Mouse (Mus musculus) erythroblast, embryonic 14.5 days (primary cell): ENCODE data around the gene Rbm20.

Experiments
- GATA1 ChIP-seq: IDR thresholded peaks from 2 replicates; pipeline ENCODE4 v1.6.1; 2012; ENCODE audit warnings: low read length, inconsistent platforms, mixed read lengths
- TAL1 ChIP-seq: IDR thresholded peaks from 3 replicates; pipeline ENCODE4 v1.6.1; 2012; ENCODE audit warnings: low read length, inconsistent platforms, mixed read lengths

- TF ChIP-seq GATA1 (no peak), TAL1 (no peak)
Measured at GRCm38 (mm10) chr19:53854978-53855377, 177.9 kb downstream of the Rbm20 start.
